8 mouse cellular contexts compared by ENCODE assay signal in the genomic region with DNA sequence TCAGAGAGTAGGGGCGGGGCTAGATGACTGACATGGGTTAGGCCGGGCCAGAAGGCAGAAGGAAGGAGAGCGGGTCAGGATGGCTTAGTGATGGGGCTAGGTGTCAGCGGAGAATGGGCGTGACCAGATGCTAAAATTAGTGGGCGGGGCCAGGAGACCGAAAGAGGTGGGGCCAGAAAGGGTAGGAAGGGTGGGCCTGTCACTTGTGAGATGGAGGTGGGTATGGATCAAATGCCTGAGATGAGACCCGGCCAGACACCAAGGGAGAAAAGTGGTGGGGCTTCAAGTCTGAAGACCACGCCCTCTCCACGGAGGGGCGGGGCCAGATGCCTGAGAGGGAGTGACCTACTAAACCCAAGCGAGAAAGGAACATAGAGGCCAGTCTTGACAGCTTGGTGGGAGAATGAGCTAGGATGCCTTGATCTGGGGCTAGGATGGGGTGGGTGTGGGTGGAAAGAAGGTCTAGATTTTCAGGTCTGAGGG. TPM values are rescaled to one million over a fixed set of nuclear protein-coding genes. Genes with fewer than 3 reads are reported as not detected.
DNase-seq lines count a peak whose midpoint lies in the region; ATAC-seq and TF ChIP-seq lines count a peak whose summit lies in the region.

No protein-coding gene starts in this region.

- no peak for TF ChIP-seq POLR2A in kidney, adult 2 months (IDR thresholded peaks at IDR 0.05; ENCODE audit: low read depth, low read length)

- H3K9ac ChIP-seq in kidney, embryonic 14.5 days (ENCODE audit: low read depth, low read length): no peak overlapping the region
- no peak overlapping the region for H3K9ac ChIP-seq in hindbrain, embryonic 12.5 days

- H3K9me3 ChIP-seq in kidney, embryonic 14.5 days (ENCODE audit: control insufficient read depth, low read length): no peaks in the 10 kb centered on the region
- H3K9me3 ChIP-seq in megakaryocyte, embryonic 14.5 days: peaks cover 4% of the 10 kb centered on the region
- no peaks in the 10 kb centered on the region for H3K9me3 ChIP-seq in hindbrain, embryonic 12.5 days (replicated peaks)

- no peak overlapping the region for H3K4me2 ChIP-seq in kidney, embryonic 14.5 days (replicated peaks; ENCODE audit: low read depth, low read length)
- H3K4me2 ChIP-seq in hindbrain, embryonic 12.5 days (replicated peaks): no peak overlapping the region

- 7% methylated on average over 12 of the region's 12 CpGs for WGBS in kidney, embryonic 14.5 days
- WGBS in kidney, adult 2 months: 22% methylated on average over 12 of the region's 12 CpGs
- 9% methylated on average over 12 of the region's 12 CpGs for WGBS in hindbrain, embryonic 12.5 days

- peaks cover 8% of the 10 kb centered on the region; the same call in 1 of the 2 replicates for H3K4me1 ChIP-seq in kidney, embryonic 14.5 days (ENCODE audit: control insufficient read depth, insufficient read depth, low read length)
- H3K4me1 ChIP-seq in kidney, adult 2 months (ENCODE audit: control insufficient read depth, insufficient read depth, low read length): peaks cover 2% of the 10 kb centered on the region; the same call in 1 of the 2 replicates
- peaks cover 87% of the 10 kb centered on the region for H3K4me1 ChIP-seq in megakaryocyte, embryonic 14.5 days
- peaks cover 18% of the 10 kb centered on the region for H3K4me1 ChIP-seq in hindbrain, embryonic 12.5 days

- H3K27me3 ChIP-seq in kidney, embryonic 14.5 days (ENCODE audit: control insufficient read depth, insufficient read depth, low read length): 0 out of 2 replicates have a peak, but pooled peaks cover 6% of the 10 kb centered on the region
- H3K27me3 ChIP-seq in kidney, adult 2 months (replicated peaks; ENCODE audit: control insufficient read depth, insufficient read depth, low read length): no peaks in the 10 kb centered on the region
- H3K27me3 ChIP-seq in megakaryocyte, embryonic 14.5 days (replicated peaks): peaks cover 8% of the 10 kb centered on the region
- H3K27me3 ChIP-seq in hindbrain, embryonic 12.5 days: peaks cover 30% of the 10 kb centered on the region

- no peaks in the 10 kb centered on the region for H3K36me3 ChIP-seq in kidney, embryonic 14.5 days (ENCODE audit: control insufficient read depth, insufficient read depth, low read length)
- no peaks in the 10 kb centered on the region for H3K36me3 ChIP-seq in kidney, adult 2 months (ENCODE audit: control insufficient read depth, insufficient read depth, low read length)
- peaks cover 42% of the 10 kb centered on the region for H3K36me3 ChIP-seq in megakaryocyte, embryonic 14.5 days (replicated peaks; ENCODE audit: low read length)
- H3K36me3 ChIP-seq in hindbrain, embryonic 12.5 days: no peaks in the 10 kb centered on the region

- H3K27ac ChIP-seq in kidney, embryonic 14.5 days (ENCODE audit: low read depth, low read length): no peak overlapping the region
- H3K27ac ChIP-seq in kidney, adult 2 months (ENCODE audit: insufficient read depth, low read depth, low read length): no peak overlapping the region
- H3K27ac ChIP-seq in hindbrain, embryonic 12.5 days: no peak overlapping the region

- H3K4me3 ChIP-seq in kidney, embryonic 14.5 days (ENCODE audit: low read length): no peak overlapping the region
- no peak overlapping the region for H3K4me3 ChIP-seq in kidney, adult 2 months (ENCODE audit: insufficient read depth, low read depth, low read length)
- H3K4me3 ChIP-seq in megakaryocyte, embryonic 14.5 days (replicated peaks): peak overlapping the region; percentile 92
- H3K4me3 ChIP-seq in hindbrain, embryonic 12.5 days: no peak overlapping the region

- TF ChIP-seq CTCF in kidney, adult 2 months (conservative IDR thresholded peaks at IDR 0.05; ENCODE audit: insufficient read depth, insufficient read length, low read depth, low read length): no peak

- peak; percentile 9; the same call in 1 of the 2 replicates for ATAC-seq in kidney, embryonic 14.5 days (ENCODE audit: low FRiP score, low TSS enrichment)
- ATAC-seq in hindbrain, embryonic 12.5 days (ENCODE audit: low FRiP score): no peak

- DNase-seq in kidney, adult 2 months: no peak
- peak; percentile 51 for DNase-seq in T-cell, adult 2 months (ENCODE audit: low spot score)
- peak; percentile 89 for DNase-seq in induced T-regulatory cell, adult 2 months (ENCODE audit: low read depth)
- no peak for DNase-seq in right cerebral cortex, adult 2 months (ENCODE audit: low spot score in 2 of 2)
- no peak for DNase-seq in urinary bladder, postnatal 14 days (ENCODE audit: low spot score)

RNA-seq across cellular contexts. Expression of a gene that starts 1.4 kb away (rescaled TPM):
- polyA plus RNA-seq in kidney, embryonic 14.5 days (2014; fragmentation: Nextera tagmentation; extraction: Ambion mirVana): 0.19 and 0.47 TPM in 2 replicates
- polyA plus RNA-seq in kidney, adult 2 months (2012; rRNA removed): 5.6 TPM in 2 replicates
- 2.1 and 9.4 TPM in 2 replicates for polyA plus RNA-seq in megakaryocyte, embryonic 14.5 days (2012; ENCODE audit: insufficient read depth, low replicate concordance)
- 0.31 TPM in 1 of 2 replicates, not detected in the other for polyA plus RNA-seq in hindbrain, embryonic 12.5 days (2016; fragmentation: Nextera tagmentation; extraction: Ambion mirVana)

RNA-seq across cellular contexts. Expression of a gene that starts 1.6 kb away (rescaled TPM):
- polyA plus RNA-seq in kidney, embryonic 14.5 days (2014; fragmentation: Nextera tagmentation; extraction: Ambion mirVana): 1.0 and 1.3 TPM in 2 replicates
- 36.8 and 37.7 TPM in 2 replicates for polyA plus RNA-seq in kidney, adult 2 months (2012; rRNA removed)
- polyA plus RNA-seq in megakaryocyte, embryonic 14.5 days (2012; ENCODE audit: insufficient read depth, low replicate concordance): 78.6 and 81.1 TPM in 2 replicates
- 0.52 and 1.6 TPM in 2 replicates for polyA plus RNA-seq in hindbrain, embryonic 12.5 days (2016; fragmentation: Nextera tagmentation; extraction: Ambion mirVana)

RNA-seq across cellular contexts. Expression of a gene that starts 6.0 kb away (rescaled TPM):
- polyA plus RNA-seq in kidney, embryonic 14.5 days (2014; fragmentation: Nextera tagmentation; extraction: Ambion mirVana): 1,416 and 1,603 TPM in 2 replicates
- polyA plus RNA-seq in kidney, adult 2 months (2012; rRNA removed): 1,329 and 1,360 TPM in 2 replicates
- 3,981 and 5,869 TPM in 2 replicates for polyA plus RNA-seq in megakaryocyte, embryonic 14.5 days (2012; ENCODE audit: insufficient read depth, low replicate concordance)
- 977 and 1,019 TPM in 2 replicates for polyA plus RNA-seq in hindbrain, embryonic 12.5 days (2016; fragmentation: Nextera tagmentation; extraction: Ambion mirVana)

RNA-seq across cellular contexts. Expression of a gene that starts 10.3 kb away (rescaled TPM):
- polyA plus RNA-seq in kidney, embryonic 14.5 days (2014; fragmentation: Nextera tagmentation; extraction: Ambion mirVana): 1,882 and 1,923 TPM in 2 replicates
- polyA plus RNA-seq in kidney, adult 2 months (2012; rRNA removed): 176 and 310 TPM in 2 replicates
- 39.7 and 217 TPM in 2 replicates for polyA plus RNA-seq in megakaryocyte, embryonic 14.5 days (2012; ENCODE audit: insufficient read depth, low replicate concordance)
- 982 and 1,135 TPM in 2 replicates for polyA plus RNA-seq in hindbrain, embryonic 12.5 days (2016; fragmentation: Nextera tagmentation; extraction: Ambion mirVana)

RNA-seq across cellular contexts. Expression of a gene that starts 19.5 kb away (rescaled TPM):
- 101 and 110 TPM in 2 replicates for polyA plus RNA-seq in kidney, embryonic 14.5 days (2014; fragmentation: Nextera tagmentation; extraction: Ambion mirVana)
- 80.3 and 84.9 TPM in 2 replicates for polyA plus RNA-seq in kidney, adult 2 months (2012; rRNA removed)
- 35.3 and 64.9 TPM in 2 replicates for polyA plus RNA-seq in megakaryocyte, embryonic 14.5 days (2012; ENCODE audit: insufficient read depth, low replicate concordance)
- 90.3 and 91.0 TPM in 2 replicates for polyA plus RNA-seq in hindbrain, embryonic 12.5 days (2016; fragmentation: Nextera tagmentation; extraction: Ambion mirVana)

Comparison
In these comparisons a context has a peak if more than half of its experiments do, and no peak if none do; other contexts are left out.
1. RNA of a gene that starts 1.6 kb away (polyA plus RNA-seq): 78.6 to 81.1 TPM in megakaryocyte, embryonic 14.5 days and 36.8 to 37.7 TPM in kidney, adult 2 months; 0.52 to 1.6 TPM in hindbrain, embryonic 12.5 days and 1.0 to 1.3 TPM in kidney, embryonic 14.5 days; every median in the first group is over 10 times any median in the second.
2. DNase-seq: peak in T-cell, adult 2 months (single experiment) and induced T-regulatory cell, adult 2 months (single experiment); none in kidney, adult 2 months (single experiment), right cerebral cortex, adult 2 months (0 of 2) and urinary bladder, postnatal 14 days (single experiment).